Mouse (Mus musculus) layer of hippocampus, postnatal 10 days (tissue): Measurements from ENCODE around the gene Lmx1b. TPM values are rescaled to one million over a fixed set of nuclear protein-coding genes. Genes with fewer than 3 reads are reported as not detected.
A peak's percentile ranks its signal among the peaks of the same experiment; 100 is the strongest.

Experiments
- DNase-seq, 2 experiments: peaks; one replicate each; pipeline ENCODE4 v3.0.0; 2021; ENCODE audit warnings: low spot score in 2 of 2
- total RNA-seq, 2 experiments: library from RNA; stranded (reverse); gene quantifications; 2 replicates each; pipeline ENCODE4 v1.2.3; 2021

Gene Lmx1b
- total RNA-seq, 2 experiments from 2014 or later: 0.27 TPM; not detected in 1

- no peak for DNase-seq
These were observed 3.7 kb upstream of the Lmx1b start for GRCm38 (mm10) chr2:33643721-33644713.

DNA sequence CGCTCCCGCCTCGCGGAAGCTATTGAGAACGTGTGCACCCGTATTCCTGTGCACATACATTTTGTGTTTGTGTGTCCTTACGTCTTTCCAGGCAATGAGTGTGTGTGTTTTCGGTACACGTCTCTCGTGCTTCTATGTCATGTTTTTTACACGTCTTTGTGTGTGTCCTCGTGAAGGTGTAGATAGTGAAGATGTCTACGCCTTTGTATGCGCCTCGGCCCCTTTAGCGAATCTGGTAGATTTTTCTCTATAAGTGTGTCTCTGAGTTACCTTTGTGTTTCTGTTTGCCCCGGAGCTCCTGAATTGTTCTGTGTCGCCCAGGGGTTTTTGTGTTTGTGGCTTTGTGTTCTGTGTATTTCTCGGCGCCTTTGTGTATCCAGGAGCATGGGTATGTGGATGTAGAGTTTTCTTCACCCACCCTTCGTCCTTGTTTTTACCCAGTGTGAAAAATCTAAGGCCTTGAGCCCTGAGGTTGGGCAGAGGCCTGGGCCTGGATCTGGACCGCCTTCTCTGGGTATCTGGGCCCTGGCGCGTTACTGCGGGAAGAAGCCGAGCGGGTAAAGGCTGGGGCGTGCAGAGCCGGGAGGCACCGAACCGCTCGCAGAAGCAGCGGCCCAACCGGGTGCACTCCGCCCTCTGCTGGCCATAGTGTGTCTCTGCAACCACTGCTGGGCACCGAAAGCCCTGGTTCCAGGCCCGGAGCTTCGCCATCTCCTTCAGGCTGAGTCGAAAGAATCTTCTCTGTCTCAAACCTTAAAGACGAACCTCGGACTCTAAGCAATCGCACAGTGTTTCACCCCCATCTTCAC, 2.5 kb upstream of the Lmx1b start:
- peak; percentile 77 to 81 for DNase-seq

GRCm38 (mm10) chr2:33641859-33642571, 1.7 kb upstream of the Lmx1b start:
- no peak for DNase-seq

GRCm38 (mm10) chr2:33640978-33641858, 907 bp upstream of the Lmx1b start:
- DNase-seq: no peak

- no peak for DNase-seq
These were observed 775 bp downstream of the Lmx1b start for GRCm38 (mm10) chr2:33639301-33640170.

- no peak for DNase-seq
These were observed 2.1 kb downstream of the Lmx1b start for GRCm38 (mm10) chr2:33638141-33638733.

- DNase-seq: no peak
These were observed 3.0 kb downstream of the Lmx1b start for GRCm38 (mm10) chr2:33637288-33637687.

DNA sequence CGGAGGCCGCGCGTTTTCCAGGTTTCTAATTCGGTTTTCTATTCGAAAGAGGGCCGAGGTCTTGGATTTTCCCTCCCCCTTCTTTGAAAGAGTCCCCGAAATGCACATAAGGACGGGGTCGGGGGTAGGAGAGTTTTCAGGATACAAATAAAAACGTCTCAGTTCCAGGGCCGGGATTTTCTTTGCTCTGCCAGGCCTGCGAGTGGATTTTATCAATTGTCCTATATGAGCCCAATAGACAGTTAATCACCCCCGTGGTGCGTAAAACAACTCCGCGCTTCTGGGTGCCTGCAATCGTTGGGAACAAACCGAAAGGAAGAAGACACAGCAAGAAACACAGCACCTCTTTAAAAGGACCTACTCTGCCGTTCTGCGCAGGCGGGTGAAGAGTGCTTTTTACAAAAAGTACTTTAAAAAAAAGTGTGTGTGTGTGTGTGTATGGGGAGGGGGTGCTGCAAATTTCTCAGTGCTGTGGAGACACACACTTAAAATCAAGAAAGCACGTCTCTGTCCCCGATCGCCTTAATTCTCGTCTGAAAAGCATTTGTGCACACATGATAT, 3.6 kb downstream of the Lmx1b start:
- no peak for DNase-seq

DNA sequence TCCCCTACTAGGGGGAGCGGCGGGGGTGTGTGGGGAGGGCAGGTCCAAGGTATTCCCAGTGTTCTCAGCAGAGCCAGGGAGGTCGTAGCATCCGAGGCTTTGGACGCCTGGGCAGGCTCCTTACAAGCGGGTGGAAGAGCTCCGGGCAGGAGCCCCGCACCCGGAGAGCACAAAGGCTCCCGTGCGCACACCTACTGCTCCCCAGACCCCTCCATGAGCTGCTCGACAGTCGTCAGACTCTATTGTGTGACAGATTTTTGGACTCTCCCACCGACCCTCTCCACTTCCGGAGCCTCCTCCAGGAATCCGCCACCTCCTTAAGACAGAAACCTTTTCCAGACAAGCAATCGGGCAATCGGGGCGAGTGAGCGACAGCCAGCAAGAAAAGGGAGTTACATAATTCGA, 4.2 kb downstream of the Lmx1b start:
- no peak for DNase-seq

- DNase-seq: no peak
These were observed 4.8 kb downstream of the Lmx1b start for GRCm38 (mm10) chr2:33635323-33636116.

- DNase-seq: no peak
These were observed 5.7 kb downstream of the Lmx1b start for GRCm38 (mm10) chr2:33634481-33635090.

DNA sequence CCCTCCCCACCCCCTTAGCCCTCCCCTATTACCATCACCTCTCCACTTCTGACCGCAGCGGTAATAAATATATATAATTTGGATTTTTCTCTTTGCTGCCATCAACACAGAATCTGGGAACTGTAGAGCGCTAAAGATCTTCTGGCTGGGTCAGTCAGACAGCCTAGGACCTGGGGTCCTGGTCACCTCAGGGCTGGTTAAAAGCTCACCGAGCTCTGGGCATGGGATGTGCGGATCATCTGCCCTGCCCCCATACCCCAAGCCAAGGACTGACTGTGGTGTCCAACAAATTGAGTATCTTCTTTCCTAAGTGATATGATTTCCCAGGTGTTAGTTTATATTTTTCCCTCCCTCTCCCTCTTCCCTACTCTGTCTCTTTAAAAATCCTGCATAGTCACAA, 6.4 kb downstream of the Lmx1b start:
- DNase-seq: no peak

- DNase-seq: no peak
These were observed 7.1 kb downstream of the Lmx1b start for GRCm38 (mm10) chr2:33633237-33633636.

GRCm38 (mm10) chr2:33632551-33633059, 7.7 kb downstream of the Lmx1b start:
- DNase-seq: no peak

GRCm38 (mm10) chr2:33631708-33632343, 8.5 kb downstream of the Lmx1b start:
- DNase-seq: no peak

DNA sequence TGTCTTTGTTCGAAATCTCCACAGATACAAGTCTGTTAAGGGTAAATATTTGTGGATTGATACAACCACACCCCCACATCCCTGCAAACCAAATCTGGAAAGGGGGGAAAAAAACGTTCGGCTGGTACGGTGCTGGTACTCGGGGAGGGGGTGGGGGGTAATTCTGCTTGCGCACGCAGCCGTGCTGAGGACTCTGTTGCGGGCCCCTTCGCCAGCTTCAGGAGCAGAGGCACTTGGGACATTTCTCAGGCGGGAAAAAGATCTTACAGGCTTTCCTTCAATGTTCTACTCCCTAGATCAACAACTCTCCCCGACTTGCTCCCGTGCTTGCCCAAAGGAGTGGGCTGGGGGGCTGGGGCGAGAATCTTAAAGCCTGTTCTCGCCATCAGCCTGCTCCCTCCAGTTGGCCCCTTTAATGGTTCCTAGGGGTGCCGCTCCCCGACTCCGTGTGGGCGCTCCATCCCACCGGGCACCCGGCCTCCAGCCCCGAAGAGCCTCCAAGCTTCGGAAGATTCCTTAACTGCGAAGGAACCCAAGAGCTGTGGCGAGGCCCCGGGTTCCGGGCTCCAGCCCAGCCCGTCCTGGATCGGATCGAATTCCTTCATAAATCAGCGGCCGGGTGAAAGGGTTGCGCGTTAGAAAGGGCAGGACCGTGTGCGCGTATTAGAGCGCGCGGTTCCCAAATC, 9.1 kb downstream of the Lmx1b start:
- DNase-seq: no peak
